Mouse (Mus musculus) ovary, adult 18-20 months (tissue): ENCODE results near the gene Adra1d.
A peak's percentile ranks its signal among the peaks of the same experiment; 100 is the strongest.

ENCODE experiments used
- DNase-seq: peaks from one replicate; pipeline ENCODE4 v3.0.0; 2022; ENCODE audit warnings: low spot score, mixed read lengths

The Adra1d gene

DNA sequence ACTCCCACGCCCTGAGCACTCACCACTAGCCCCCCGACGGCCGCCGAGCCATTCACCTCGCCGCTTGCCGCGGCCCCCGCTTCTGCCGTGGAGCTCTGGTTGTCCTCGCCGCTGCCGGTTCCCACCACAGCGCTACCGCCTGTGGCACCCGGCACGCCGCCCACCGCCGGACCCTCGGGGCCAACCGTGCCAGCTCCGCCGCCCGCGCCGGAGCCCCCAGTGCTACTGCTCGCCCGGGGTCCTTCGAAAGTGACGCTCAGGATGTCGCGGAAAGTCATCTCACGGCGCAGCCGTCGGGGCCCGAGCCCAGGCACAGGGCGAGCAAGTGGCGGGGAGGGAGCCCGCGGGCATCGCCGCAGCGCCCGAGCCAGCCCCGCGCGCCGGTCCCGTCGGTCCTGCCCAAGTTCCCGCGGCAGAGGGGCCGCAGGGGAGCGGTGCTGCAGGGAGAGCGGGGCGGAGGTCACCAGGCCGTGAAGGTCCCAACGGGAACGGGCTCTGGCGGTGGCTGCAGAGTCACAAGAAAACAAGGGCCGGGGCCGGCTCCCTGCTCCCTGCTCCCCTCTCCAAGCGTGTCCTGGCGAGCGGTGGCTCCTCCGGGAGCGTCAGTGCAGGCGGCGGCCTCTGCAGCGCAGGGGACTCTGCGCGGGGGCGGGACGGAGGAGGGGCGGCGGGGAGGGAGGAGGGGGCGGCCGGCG, at the start of gene Adra1d:
Gene Adra1d (minus strand): TSS at position 393 of the 695 bp plus-strand sequence.
- DNase-seq = no peak

DNA sequence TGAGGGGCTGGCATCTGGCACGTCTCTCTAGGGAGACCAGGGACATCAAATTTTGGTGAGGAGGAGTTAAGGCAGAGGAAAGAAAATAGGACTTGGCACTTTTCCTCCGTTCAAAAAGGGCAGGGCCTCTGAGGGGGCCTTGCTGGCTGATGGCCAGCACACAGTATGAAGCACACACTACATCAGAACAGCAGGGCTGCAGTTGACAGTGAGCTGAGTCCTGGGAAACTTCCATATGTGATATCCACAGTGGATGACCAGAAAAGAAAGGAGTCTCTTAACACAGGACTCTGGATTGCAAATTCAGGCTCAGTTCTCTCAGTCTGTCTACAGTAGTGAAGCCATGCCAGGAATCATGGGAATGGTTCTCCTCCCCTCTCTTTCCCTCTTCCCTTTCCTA, 39.8 kb upstream of the Adra1d start:
- DNase-seq = no peak

DNA sequence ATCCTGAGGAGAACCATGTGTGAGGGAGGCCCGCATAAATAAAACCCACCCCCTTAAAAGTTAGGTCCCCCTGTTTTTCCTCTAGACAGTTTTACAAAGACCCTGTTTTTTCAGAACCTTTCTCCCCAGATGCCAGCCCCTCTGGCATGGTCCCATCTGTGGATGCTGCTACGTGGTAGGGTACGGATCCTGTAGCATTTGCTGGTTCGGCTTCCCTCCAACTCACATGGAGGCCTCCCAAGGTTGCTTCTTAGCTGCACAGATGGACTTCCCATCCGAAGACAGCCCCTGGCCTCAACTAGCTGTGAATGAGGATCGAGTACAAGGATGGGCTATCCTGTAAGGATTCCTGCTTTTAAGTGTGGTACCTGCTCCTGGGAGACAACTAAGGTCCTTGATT, 32.8 kb upstream of the Adra1d start:
- DNase-seq = no peak

DNA sequence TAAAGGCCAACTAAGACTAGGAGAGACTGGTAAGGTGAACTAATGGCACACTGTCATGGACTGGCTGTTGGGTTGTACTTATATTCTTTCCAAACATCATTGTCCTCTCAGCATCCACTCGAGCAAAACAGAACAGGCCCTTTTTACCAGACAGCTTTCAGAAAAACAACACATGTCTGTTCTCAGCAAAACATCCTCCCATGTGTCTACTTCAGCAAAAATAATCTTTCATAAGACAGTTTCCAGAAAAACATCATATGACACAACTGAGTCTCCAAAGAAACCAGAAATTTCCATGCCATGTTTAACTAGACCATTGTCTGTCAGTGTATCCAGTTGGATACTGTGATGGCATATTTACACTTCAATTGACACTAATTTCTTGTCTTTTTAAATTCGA, 25.4 kb upstream of the Adra1d start:
- DNase-seq = no peak

DNA sequence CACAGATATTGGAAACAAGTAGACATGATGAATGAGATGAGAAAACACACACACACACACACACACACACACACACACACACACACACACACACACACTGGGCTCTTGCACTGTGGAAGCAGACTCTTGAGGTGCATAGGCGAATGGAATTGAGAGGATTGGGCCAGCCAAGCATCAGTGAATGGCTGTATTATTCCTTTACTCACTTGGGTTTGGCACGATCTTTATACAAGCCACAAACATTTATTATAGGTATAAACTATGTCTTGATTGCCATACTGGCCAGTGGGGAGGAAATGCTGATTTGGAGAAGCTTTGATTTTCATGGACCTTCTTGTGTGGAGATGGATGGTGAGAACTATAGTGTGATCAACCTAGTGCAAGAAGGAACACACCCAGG, 19.4 kb upstream of the Adra1d start:
- no peak for DNase-seq

DNA sequence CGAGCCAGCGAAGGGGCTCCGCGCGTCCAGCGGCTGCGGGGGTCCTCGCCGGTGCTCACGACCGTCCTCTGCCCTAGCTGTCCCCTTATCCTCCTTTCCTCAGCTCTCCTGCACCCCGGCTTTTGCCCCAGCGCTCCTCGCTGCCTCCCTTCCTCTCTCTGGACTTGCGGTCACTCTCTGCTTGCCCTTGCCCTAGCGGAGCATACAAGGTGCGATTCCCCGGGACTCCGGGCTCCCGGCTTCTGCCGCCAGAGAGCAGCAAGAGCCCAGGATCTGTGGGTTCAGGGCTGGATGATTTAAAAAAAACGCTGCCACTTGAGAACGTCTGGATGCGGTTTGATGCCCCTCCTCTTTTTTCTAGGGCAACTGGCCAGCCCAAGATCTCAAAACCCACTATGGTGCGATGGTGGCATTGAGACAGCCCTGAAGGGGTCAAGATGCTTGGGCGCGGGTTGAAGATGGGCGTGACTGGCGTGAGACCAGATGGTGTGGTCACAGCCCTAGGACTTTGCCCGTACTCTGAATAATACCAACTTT, 571 bp upstream of the Adra1d start:
- DNase-seq = peak; percentile 59

DNA sequence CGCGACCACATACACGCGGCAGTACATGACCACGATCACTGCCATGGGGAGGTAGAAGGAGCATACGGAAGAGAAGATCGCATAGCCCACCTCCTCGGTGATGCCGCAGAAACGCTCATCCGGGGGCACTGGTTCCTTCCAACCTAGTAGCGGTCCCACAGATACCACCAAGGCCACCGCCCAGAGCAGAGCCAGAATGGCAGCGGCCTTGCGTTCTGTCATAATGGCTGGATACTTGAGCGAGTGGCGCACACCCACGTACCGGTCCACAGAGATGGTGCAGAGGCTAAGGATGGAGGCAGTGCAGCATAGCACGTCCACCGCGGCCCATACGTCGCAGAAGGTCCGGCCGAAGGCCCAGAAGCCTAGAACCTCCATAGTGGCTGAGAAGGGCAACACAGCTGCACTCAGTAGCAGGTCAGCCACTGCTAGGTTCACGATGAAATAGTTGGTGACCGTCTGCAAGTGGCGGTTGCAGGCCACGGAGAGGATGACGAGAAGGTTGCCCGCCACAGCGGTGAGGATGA, 676 bp downstream of the Adra1d start:
- DNase-seq = no peak

DNA sequence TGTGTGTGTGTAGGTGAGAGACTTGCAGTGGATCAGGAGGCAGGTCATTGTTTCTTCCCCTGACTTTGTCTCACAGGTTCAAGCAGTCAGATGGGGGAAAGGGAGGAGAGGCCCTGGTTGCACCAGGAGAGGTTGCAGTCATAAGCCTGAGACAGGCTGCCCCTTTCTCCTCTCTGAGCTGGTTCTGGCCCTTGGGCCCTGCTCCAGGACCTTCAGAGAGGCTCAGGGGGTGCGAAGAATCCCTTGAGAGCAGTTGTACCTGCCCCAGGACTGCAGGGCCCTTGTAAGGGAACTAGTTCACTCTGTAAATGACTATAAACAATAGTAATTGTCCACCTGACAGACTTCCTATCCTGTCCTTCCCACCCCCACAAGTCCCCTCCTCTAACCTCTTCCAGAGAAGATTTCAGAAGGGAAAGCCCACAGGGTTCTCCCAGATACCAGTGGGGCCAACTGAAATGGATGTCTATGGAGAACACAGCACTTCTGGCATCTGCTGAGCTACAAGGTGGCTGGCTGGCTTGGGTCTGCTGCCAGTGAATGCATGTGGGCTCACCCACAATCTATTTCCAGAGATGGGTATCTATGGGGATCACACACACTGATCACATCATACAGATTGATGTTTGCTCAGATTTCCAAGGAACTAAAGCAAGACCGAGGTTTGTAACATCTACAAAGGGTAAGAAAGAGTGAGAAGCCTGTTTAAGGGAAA, 1.7 kb downstream of the Adra1d start:
- no peak for DNase-seq

DNA sequence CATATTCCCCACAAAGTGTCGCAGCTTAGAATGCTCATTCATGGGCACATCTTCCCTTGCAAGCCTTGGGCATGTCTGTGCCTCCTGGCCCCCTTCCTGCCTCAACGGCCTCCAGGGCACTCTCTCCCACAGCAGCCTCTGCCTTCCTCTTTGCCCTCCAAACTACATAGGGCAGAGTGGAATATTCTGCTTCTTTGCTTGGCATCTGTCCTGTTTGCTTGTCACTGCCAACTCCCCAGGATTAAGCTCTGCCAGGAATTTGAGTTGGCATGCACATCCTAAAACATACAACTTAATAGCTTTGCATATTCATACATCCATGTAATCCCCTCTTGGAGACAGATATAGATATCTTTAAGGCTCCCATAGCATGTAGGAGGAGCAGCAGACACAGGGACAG, 4.2 kb downstream of the Adra1d start:
- DNase-seq = no peak

DNA sequence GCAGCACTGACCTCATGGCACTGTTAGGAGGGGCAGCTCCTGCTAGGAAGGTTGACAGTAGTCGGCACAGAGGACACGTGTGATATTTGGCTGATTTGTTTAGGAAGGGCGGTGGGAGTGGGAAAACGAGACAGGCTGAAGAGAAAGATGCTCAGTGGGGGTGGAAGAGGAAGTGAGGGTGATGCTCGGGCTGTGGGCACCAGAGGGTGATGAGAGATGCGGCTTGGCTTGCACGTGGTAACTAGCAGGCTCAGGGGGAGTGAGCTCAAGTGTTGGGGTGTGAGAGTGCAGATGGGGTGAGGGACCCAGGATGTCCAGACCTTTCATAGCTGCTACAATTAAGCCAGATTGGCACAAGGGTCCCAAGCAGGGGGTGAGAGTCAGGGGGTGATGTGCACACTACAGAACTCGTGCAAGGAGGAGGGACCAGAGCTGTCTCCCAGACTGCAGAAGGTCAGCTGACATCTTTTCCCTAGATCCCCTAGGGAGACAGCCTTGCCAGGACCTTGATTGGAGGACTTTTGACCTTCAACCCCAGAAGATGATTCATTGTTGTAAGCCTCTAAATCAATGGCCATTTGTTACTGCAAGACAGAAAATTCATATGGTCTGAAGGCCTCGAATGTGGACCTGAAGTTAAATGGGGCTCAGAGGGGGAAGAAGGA, 9.2 kb downstream of the Adra1d start:
- DNase-seq = no peak

DNA sequence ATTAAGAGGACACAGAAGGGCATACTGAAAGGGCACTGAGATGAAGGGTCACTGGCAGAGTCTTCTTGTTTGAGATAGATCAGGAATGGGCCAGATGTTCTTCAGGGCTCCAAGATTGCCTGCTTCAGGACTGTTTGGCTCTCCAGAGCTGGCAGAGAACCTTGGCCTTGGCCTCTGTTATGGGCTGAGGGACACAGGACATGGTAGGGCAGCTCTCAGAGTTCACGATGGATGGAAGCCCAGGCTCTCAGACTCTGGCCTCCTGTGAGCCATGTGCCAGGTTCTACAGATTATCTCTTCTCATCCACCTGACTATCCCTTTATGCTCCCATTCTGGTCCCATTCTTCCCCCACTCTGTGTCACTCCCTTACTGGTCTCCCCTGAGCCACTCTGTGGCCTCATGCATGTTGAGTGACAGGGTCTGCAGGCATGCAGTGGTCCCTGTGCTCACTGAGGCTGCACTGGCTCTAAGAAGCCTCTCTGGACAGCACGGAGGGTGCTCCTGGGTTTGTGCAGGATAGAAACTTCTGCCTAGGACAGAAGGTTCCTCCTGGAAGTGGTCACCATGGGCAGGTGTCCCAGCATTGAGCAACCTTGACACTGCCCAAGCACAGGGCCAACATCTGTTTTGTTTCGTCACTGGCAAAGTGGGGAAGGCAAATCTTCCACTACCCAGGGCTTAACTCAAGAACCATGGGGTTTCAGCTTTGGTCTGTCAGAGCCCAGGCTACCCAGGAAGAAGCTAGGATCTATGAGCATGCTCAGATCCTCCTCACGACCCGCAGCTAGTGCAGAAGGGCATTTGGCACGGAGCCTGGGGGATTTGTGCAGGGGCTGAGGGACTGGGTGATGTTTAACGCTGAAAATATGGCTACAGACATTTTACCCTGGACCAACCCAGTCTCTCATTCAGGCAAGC, 10.1 kb downstream of the Adra1d start:
- DNase-seq = no peak

DNA sequence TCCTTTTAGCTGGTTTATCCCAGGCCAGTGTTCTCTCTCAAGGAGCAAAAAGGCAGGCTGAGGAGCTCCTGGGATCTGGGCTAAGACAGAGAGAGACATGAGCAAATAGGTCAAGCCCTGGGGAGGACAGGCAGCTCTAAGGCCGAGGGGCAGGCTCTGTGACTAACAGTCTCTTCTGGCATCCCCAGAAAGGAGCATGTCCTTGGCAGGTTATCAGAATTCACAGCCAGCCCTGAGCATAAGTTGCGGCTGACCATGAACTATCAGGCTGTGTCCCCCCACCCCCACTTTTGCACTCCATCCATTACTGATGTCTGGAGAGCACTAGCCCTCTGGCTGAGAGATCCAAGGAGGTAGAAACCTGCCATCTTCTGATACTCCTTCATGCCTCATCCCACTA, 11.2 kb downstream of the Adra1d start:
- peak; percentile 59 for DNase-seq

DNA sequence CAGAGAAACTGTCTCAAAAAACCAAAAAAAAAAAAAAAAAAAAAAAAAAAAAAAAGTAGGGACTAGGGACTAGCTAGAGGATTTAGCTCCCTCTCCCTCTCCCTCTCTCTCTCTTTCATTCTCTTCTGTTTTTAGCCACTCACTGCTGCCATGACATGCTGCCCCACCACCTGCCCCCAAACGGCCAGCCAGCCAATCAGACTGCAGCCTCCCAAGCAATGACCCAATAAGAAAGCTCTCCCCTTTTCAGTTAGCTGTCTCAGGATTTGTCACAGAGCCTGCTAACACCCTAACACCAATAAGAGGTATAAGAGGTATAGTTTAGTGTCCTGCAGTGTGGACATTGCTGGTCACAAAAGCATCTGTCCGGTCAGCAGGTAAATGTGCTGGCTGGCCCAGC, 11.6 kb downstream of the Adra1d start:
- no peak for DNase-seq

DNA sequence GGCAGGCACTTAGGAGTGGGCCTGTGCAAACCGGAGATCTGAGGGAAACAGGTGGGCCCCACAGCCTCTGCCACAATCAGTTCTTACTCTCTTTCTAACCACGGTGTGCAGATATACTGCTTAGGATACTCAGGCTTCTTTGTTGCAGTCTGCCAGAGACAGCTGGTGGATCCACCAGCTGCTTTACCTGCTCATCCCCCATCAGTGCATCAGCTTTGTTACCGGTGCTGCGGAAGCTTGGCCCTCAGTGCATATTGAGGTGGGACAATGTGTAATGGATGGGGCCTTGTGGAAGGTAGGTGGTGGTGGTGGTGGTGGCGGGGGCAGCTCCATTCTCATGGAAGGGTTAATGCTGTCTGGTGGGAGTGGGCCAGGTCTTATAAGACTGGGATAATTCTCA, 13.0 kb downstream of the Adra1d start:
- DNase-seq = no peak

DNA sequence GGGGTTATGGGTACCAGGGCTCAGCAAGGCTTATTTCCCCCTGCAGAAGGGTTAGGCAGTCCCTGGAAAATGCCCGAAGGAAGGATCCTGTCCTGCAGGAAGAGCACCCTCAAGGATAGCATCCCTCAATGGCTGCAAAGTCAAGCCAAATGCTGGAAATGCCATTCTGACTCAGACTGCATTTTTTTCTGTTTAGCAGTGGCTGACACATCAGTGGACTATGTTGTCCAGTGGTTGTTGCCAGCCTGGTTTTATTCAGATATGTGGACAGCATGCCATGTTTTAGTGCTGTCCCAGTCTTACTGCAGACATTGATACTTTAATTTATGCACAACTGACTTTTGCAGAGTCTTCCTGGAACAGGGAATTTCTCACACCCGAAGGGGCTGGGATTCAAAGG, 13.8 kb downstream of the Adra1d start:
- no peak for DNase-seq

DNA sequence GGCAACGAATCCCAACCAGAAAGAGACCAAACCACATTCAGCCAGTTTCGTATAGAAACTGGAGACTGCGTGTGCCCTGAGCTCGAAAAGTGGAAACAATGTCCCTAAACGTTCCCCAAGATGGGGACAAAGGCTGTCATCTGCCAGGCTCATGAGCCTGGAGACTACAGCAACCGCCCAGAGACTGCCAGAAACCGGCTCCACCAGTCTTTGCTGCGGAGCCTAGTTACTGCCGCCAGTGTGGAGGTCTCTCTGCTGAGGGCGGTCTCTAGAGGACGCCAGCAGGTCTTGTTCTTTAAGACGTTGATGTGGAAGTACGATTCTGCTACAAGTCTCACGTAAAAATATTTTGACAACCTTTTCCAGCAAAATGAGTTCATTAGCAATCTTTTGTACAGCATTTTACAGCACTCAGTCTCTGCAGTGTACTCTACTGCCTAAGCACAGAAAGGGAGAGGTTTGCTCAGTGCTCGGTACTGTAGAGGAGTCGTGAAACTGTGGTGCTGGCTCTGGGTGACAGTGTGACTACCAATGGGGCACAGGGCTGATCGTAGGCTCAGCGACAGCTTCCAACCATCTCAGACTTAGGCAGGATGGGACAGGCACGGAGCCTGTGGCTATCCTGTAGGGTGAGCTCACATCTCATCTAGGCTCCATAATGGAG, 15.2 kb downstream of the Adra1d start:
- DNase-seq = no peak

DNA sequence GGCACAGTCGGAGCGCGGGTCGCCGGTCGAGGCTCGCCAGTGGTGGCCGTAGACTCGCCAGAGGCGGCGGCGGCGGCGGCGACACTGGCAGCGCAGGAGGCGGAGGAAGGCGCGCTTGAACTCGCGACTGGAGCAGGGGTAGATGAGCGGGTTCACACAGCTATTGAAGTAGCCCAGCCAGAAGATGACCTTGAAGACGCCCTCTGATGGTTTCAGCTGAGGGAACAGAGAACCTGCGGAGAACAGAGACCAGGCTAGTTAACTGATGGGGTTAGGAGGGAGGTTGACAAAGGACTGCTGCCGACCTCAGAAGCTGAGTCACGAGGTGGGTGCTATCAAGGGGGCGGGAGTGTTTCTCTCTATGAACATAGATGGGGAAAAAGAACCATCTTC, 15.8 kb downstream of the Adra1d start:
- no peak for DNase-seq

DNA sequence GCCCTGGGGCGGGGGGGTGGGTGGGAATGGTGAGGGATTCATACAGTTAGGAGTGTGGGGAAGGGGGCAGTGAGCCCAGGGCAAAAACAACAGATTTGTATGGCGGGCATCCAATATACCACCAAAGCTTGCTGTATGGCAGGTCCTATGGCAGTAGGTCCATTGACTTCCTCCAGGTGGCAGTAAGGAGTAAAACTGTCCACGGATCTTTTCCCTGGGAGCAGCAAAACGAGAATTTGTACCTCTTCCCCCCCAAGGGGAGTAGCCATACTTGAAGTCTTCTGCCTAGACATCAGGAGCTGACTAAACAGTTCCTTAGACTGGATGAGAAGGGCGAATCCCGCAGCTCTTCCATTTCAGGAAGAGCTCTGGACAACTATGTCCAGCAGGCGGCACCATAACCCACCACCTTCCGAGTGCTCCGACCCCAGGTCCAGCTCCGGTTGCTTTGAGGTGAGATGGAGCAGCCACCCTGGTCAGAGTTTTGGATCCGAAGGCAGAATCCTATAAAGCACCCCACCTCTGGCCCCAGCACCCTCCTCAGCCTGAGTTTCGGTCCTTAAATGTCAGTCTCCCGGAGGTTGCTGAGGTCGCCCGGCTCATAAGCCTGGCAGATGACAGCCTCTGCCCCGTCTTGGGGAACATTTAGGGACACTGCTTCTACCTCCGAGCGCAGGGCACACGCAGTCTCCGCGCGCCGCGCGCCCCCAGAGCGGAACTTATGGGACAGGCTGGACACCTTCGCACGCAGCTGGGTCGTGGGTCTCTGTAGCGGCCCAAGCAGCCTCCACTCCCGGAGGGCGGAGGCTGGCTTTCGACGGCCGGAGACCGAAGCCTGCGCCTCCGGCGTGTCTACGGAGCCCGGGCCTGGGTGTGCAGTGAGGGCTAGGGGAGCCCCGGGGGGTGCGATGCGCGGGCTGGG, 16.4 kb downstream of the Adra1d start:
- no peak for DNase-seq

DNA sequence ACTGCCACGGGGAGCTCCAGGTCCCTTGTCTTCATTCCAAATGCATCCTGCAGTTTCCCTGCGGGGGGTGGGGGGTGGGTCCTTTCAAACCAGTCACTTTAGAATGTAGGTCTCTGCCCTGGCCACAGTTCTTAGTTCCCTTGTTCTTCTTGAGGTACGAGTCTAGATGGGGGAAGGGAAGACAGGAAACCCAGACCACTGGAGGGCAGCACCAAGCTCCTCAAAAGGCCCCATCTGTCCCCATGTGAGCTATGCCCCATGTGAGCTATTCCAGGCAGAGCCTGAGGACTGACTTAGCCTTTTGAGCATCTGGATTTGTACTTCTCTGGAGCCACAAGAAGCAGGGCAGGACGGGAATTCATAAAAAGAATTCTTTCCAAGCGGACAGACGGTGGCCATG, 19.6 kb downstream of the Adra1d start:
- no peak for DNase-seq

DNA sequence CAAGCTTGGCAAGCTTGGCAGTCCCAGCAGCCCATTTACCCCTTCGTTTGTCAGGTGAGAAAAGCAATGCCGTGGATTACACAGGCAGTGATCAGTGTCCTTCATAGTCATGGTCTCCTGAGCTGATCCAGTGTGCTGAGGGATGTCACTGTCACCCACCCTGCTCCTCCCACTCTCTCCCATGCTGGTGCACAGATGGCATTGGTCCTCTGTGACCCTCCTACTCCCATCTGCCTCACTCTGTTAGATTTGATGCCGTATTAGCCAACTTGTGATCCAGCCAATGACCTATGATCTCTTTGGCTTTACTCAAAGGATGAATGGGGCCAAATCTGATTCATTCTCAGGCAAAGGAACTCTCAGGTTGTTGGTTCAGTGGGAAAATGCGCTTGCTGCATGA, 20.4 kb downstream of the Adra1d start:
- DNase-seq = no peak
